Mouse (Mus musculus) brain, embryonic 14.5 days (tissue): ENCODE measurements around the gene Galnt14.

Experiments used
- CTCF ChIP-seq: fragments of 200-500 bp; IDR thresholded peaks from 2 replicates; pipeline ENCODE4 v1.5.1; 2012; ENCODE audit warnings: inconsistent platforms, mild to moderate bottlenecking, moderate library complexity, borderline replicate concordance; ENCODE audit not compliant: insufficient read depth, insufficient read length; ENCODE audit errors: extremely low read depth
- POLR2A ChIP-seq: fragments of 200-500 bp; IDR thresholded peaks from 2 replicates; pipeline ENCODE4 v1.6.1; 2012; ENCODE audit warnings: mild to moderate bottlenecking, inconsistent platforms, borderline replicate concordance; ENCODE audit not compliant: poor library complexity, insufficient read depth, insufficient read length, severe bottlenecking; ENCODE audit errors: extremely low read depth

GRCm38 (mm10) chr17:73572881-73573280 is 137.4 kb downstream of the Galnt14 start:
- TF ChIP-seq CTCF (no peak), POLR2A (no peak)
